Mouse (Mus musculus): ENCODE data around the gene Fbxl19.
"Not testable (repeated sequence)": the region's sequence is repeated elsewhere in the genome, so short reads cannot be mapped to it uniquely, and the experiment has no call there.

The Fbxl19 gene

GRCm38 (mm10) chr7:127732066-127732465 is 12.3 kb upstream of the Fbxl19 start, which contains the start of gene Ctf2:
TSS of gene Ctf2 (minus strand) at chr7:127732166.
- DNase-seq = not testable (repeated sequence)

GRCm38 (mm10) chr7:127745251-127745651 is 908 bp downstream of the Fbxl19 start:
- peak; percentile 93 to 94 for DNase-seq

GRCm38 (mm10) chr7:127745652-127746493 is 1.5 kb downstream of the Fbxl19 start:
- DNase-seq = peak; percentile 95 to 98

- DNase-seq = peak; percentile 32 to 54
Observed at GRCm38 (mm10) chr7:127746494-127747491, 2.5 kb downstream of the Fbxl19 start.

GRCm38 (mm10) chr7:127747559-127748234 is 3.4 kb downstream of the Fbxl19 start:
- DNase-seq = no peak

- DNase-seq = no peak
Observed at GRCm38 (mm10) chr7:127748235-127748560, 3.9 kb downstream of the Fbxl19 start.

- no peak for DNase-seq
Observed at GRCm38 (mm10) chr7:127750131-127751127, 6.1 kb downstream of the Fbxl19 start.

- DNase-seq = no peak
Observed at GRCm38 (mm10) chr7:127751619-127752018, 7.3 kb downstream of the Fbxl19 start.

GRCm38 (mm10) chr7:127752069-127752468 is 7.7 kb downstream of the Fbxl19 start:
- DNase-seq = no peak

GRCm38 (mm10) chr7:127753158-127753557 is 8.8 kb downstream of the Fbxl19 start:
- DNase-seq = no peak

- DNase-seq = no peak
Observed at GRCm38 (mm10) chr7:127753741-127754140, 9.4 kb downstream of the Fbxl19 start.

GRCm38 (mm10) chr7:127759716-127760115 is 15.4 kb downstream of the Fbxl19 start:
- no peak for DNase-seq

GRCm38 (mm10) chr7:127760478-127760877 is 16.1 kb downstream of the Fbxl19 start:
- no peak for DNase-seq

- DNase-seq = peak; percentile 73 to 84
Observed at GRCm38 (mm10) chr7:127761026-127761425, 16.7 kb downstream of the Fbxl19 start.

- no peak for DNase-seq
Observed at GRCm38 (mm10) chr7:127763642-127764041, 19.3 kb downstream of the Fbxl19 start.

GRCm38 (mm10) chr7:127765756-127766155 is 21.4 kb downstream of the Fbxl19 start:
- no peak for DNase-seq

- no peak for DNase-seq
Observed at GRCm38 (mm10) chr7:127766851-127767609, 22.7 kb downstream of the Fbxl19 start.

- no peak for DNase-seq
Observed at GRCm38 (mm10) chr7:127767671-127768345, 23.5 kb downstream of the Fbxl19 start.

GRCm38 (mm10) chr7:127768346-127768996 is 24.1 kb downstream of the Fbxl19 start:
- no peak for DNase-seq

Data from lung, postnatal 4 days (tissue).